Mouse (Mus musculus): ENCODE data around the gene Adgrg1.

DNA sequence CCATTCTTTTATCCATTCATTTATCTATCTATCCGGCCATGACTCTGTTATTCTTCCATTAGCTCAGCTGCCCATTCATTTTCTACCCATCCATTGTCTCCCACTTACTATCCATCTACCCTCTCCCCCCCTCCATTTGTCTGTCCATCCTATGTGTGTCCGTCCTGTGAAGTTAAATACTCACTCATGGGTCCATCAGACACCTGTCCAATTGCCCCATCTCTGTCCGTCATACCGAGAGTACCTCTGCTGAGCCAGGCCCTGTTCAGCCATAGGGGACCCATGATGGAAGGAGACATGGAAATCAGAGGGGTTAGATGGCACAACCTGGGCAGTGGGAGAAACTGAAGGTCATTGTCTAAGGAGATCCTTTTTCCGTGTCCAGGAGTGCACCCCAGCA is 24.1 kb upstream of the Adgrg1 start:
- TF ChIP-seq CTCF (IDR thresholded peaks at IDR 0.05; ENCODE audit: low read depth) (no peak), EP300 (IDR thresholded peaks at IDR 0.05; ENCODE audit: low read depth) (no peak)

Data from liver, postnatal 0 days (tissue).